Mouse (Mus musculus): ENCODE data around the gene Gm27029.
"Not testable (repeated sequence)": the region's sequence is repeated elsewhere in the genome, so short reads cannot be mapped to it uniquely, and the experiment has no call there.

Gene Gm27029

DNA sequence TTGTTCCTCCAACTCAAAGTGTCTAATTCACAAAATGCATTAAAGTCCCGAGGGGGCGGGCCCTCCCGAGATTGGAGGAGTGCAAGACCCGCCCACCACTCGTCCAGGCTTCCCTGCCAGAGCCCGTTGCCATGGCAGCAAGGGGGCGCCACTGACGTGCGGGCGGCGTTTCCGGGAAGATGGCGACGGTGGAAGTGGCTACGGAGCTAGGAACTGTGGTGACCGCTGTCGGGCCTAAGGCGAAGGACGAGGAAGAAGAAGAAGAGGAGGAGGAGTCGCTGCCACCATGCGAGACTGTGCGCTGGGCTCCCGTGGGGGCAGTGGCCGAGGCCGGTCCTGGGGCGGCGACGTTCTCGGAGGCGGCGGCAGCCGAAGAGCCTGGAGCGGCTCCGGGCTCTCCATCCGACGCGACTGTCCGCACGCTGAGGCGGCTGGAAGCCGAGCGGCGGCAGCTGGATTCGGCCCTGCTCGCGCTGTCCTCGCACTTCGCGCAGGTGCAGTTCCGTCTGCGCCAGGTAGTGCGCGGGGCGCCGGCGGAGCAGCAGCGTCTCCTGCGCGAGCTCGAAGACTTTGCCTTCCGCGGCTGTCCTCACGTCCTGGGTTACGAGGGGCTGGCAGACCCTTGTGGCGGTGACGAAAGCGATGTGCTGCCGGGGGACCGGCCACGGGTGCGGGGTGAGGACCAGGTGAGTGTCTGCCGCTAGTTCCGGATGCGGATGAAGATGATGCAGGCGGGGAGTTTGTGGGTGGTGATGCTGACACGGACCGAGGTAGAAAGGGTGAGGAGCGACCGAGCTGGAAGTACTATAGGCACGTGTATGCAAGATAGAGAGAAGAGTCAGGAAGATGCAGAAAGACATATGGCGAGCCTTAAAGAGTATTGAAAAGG, 573 bp upstream of the Gm27029 start, which contains the start of the genes Rundc1 and Ptges3l:
TSS of gene Rundc1 (plus strand) at position 161 of the 889 bp plus-strand sequence.
TSS of gene Ptges3l (minus strand) at position 409 of the 889 bp plus-strand sequence.
- DNase-seq (ENCODE audit: low read depth in 1 of 2, low spot score in 2 of 2): peak; percentile 94 to 97

DNA sequence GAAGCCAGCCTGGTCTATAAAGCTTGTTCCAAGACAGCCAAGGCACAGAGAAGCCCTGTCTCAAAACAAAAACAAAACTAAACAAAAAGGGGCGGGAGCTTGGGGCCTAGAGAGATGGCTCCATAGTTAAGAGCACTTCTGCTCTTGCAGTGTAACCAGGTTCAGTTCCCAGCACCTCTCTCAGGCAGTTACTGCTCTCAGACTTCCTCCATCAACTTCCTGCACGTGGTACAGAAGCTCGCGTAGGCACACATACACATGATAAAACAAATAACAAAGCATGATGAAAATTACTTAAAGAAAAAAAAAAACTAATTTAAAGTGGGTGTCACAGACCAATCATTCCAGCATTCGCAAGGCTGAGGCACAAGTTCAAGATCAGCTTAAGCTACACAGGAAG, 4.4 kb downstream of the Gm27029 start:
- DNase-seq (ENCODE audit: low read depth in 1 of 2, low spot score in 2 of 2): no peak

DNA sequence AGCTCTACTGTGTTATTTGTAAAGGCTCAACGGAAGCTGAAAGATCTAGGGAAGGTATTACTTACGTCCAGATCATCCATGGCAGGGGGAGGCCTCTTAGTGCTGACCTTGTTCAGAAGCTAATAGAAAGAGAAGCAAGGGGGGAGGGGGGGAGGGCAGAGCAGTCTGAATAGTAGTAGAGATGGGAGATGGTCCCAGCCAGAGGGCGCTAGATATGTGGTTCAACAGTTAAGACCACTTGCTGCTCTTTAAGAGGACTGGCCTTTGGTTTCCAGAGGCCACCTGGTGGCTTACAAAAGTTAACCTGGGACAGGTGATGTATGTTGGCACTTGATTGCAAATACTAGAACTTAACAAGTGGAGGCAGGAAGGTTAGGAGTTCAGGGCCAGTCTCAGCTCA, 5.0 kb downstream of the Gm27029 start:
- no peak for DNase-seq (ENCODE audit: low read depth in 1 of 2, low spot score in 2 of 2)

GRCm38 (mm10) chr11:101418991-101419390, 5.6 kb downstream of the Gm27029 start:
- DNase-seq (ENCODE audit: low read depth in 1 of 2, low spot score in 2 of 2): no peak

- peak in 1 of 2 experiments; percentile 66 for DNase-seq (ENCODE audit: low read depth in 1 of 2, low spot score in 2 of 2)
These were observed 7.3 kb downstream of the Gm27029 start, which contains the start of gene Aarsd1 for GRCm38 (mm10) chr11:101417101-101417855. Gene Aarsd1 (minus strand): TSS chr11:101417615.

- no peak for DNase-seq (ENCODE audit: low read depth in 1 of 2, low spot score in 2 of 2)
These were observed 8.0 kb downstream of the Gm27029 start for GRCm38 (mm10) chr11:101416433-101417100.

DNA sequence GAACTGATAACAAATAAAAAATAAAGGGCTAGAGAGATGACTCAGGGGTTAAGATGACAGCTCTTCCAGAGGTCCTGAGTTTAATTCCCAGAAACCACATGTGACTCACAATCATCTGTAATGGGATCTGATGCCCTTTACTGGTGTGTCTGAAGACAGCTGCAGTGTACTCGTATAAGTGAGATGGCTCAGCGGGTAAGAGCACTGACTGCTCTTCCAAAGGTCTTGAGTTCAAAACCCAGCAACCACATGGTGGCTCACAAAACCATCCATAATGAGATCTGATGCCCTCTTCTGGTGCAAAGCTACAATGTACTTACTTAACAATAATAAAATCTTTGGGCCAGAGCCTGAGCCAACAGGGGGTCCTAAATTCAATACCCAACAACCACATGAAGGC, 9.3 kb downstream of the Gm27029 start:
- DNase-seq (ENCODE audit: low read depth in 1 of 2, low spot score in 2 of 2): no peak

- no peak for DNase-seq (ENCODE audit: low read depth in 1 of 2, low spot score in 2 of 2)
These were observed 29.5 kb downstream of the Gm27029 start for GRCm38 (mm10) chr11:101395110-101395509.

- no peak for DNase-seq (ENCODE audit: low read depth in 1 of 2, low spot score in 2 of 2)
These were observed 42.8 kb downstream of the Gm27029 start for GRCm38 (mm10) chr11:101381817-101382216.

GRCm38 (mm10) chr11:101378926-101379325, 45.7 kb downstream of the Gm27029 start:
- no peak for DNase-seq (ENCODE audit: low read depth in 1 of 2, low spot score in 2 of 2)

DNA sequence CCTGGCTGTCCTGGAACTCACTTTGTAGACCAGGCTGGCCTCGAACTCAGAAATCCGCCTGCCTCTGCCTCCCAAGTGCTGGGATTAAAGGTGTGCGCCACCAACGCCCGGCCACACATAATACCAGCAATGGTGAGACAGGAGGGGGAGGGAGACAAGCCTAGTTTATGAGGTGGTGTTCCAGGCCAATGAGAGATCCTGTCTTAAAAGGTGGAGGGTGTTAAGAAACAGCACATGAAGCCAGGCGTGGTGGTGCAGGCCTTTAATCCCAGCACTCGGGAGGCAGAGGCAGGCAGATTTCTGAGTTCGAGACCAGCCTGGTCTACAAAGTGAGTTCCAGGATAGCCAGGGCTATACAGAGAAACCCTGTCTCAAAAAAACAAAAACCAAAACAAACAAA, 46.4 kb downstream of the Gm27029 start:
- not testable (repeated sequence) for DNase-seq (ENCODE audit: low read depth in 1 of 2, low spot score in 2 of 2)

GRCm38 (mm10) chr11:101374421-101374938, 50.1 kb downstream of the Gm27029 start:
- no peak for DNase-seq (ENCODE audit: low read depth in 1 of 2, low spot score in 2 of 2)

- DNase-seq (ENCODE audit: low read depth in 1 of 2, low spot score in 2 of 2): no peak
These were observed 54.5 kb downstream of the Gm27029 start for GRCm38 (mm10) chr11:101370141-101370540.

DNA sequence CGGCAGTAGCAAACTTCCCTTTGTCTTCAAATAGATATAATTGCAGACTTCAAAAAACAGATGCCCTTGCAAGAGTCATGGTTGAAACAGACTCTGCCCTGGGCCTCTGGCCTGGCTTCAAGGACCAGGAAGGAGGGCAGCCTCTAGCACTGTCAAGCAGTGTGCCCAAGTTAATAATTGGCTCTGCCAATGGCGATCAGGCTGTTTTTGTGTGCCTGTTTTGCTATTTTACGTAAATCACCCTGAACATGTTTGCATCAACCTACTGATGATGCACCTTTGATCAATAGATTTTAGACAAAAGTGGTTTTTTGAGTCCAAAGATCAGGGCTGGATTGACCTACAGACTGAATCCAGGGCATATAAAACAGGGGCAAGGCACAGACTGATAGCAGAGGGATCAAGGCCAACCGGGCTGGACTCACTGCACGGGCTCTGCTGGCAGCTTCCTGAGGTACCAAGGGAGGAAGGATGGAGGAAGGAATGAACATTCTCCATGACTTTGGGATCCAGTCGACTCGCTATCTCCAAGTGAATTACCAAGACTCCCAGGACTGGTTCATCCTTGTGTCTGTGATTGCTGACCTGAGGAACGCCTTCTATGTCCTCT, 57.2 kb downstream of the Gm27029 start, which contains the start of gene G6pc:
TSS of gene G6pc (plus strand) at position 236 of the 610 bp plus-strand sequence.
- no peak for DNase-seq (ENCODE audit: low read depth in 1 of 2, low spot score in 2 of 2)

- DNase-seq (ENCODE audit: low read depth in 1 of 2, low spot score in 2 of 2): no peak
These were observed 60.1 kb downstream of the Gm27029 start for GRCm38 (mm10) chr11:101364531-101364931.

- no peak for DNase-seq (ENCODE audit: low read depth in 1 of 2, low spot score in 2 of 2)
These were observed 63.9 kb downstream of the Gm27029 start for GRCm38 (mm10) chr11:101360651-101361113.

DNA sequence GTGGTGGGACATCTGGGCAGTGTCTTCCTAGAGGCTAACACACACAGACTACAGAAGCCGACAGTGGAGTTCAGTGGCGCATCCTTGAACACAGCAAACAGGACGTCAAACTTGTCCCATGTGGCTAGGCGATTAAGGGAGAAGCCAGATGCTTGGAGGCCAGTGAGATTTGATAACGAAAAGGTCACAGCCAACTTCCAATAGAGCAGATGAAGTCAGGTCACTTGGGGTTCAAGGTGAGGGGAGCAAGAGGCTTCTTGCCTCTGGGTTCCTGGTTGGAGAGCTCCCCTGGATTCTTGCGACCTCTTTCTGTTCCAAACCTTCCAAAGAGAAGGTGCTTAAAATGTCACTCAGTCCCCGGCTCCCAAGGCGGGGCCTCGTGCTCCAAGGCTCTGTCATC, 64.8 kb downstream of the Gm27029 start:
- DNase-seq (ENCODE audit: low read depth in 1 of 2, low spot score in 2 of 2): no peak

- no peak for DNase-seq (ENCODE audit: low read depth in 1 of 2, low spot score in 2 of 2)
These were observed 67.0 kb downstream of the Gm27029 start for GRCm38 (mm10) chr11:101357505-101358182.
